Mouse (Mus musculus) kidney, adult 2 months (tissue): ENCODE measurements around the gene Dock6.

ENCODE experiments used
- CTCF ChIP-seq: fragments of 200-500 bp; conservative IDR thresholded peaks from 2 replicates; pipeline ENCODE4 v1.5.1; 2011; ENCODE audit warnings: low read depth, mild to moderate bottlenecking, control low read depth, low read length, moderate library complexity, mixed read lengths; ENCODE audit not compliant: insufficient read depth, insufficient read length
- POLR2A ChIP-seq: fragments of 200-500 bp; IDR thresholded peaks from one replicate; pipeline ENCODE4 v1.6.1; 2011; ENCODE audit warnings: low read depth, low read length, control low read depth

DNA sequence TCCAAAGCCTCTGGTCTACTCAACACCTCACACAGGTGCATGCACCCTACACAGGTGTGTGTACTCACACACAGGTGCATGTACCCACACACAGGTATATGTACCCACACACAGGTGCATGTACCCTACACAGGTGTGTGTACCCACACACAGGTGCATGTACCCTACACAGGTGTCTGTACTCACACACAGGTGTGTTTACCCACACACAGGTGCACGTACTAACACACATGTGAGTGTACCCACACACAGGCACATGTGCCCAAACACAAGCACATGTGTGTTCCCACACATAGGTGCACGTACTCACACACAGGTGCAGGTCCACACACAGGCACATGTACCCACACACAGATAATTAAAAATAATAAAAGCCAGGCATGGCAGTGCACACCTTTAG, 14.7 kb downstream of the Dock6 start:
- TF ChIP-seq CTCF, result no peak
- no peak for TF ChIP-seq POLR2A
